Mouse (Mus musculus) lung, embryonic 16.5 days (tissue): ENCODE measurements around the gene Naa20. TPM values are rescaled to one million over a fixed set of nuclear protein-coding genes. Genes with fewer than 3 reads are reported as not detected.
"Not testable (repeated sequence)": the region's sequence is repeated elsewhere in the genome, so short reads cannot be mapped to it uniquely, and the experiment has no call there.

Source experiments
- ATAC-seq: fragments of 200-750 bp; cut with Nextera tagmentation; 2 replicates; pipeline ENCODE4 v1.8.0; 2017; ENCODE audit warnings: low read depth, mild to moderate bottlenecking, moderate library complexity
- H3K27ac ChIP-seq: fragments of 300-500 bp; sonication (generic); 2 replicates; pipeline ENCODE4 v1.5.1; 2014; ENCODE audit warnings: mild to moderate bottlenecking, control low read depth, low read length
- H3K27me3 ChIP-seq: fragments of 300-500 bp; sonication (generic); 2 replicates; pipeline ENCODE4 v1.6.1; 2014; ENCODE audit warnings: low read depth, low read length, mixed read lengths; ENCODE audit not compliant: control insufficient read depth, insufficient read depth
- H3K36me3 ChIP-seq: fragments of 300-500 bp; sonication (generic); 2 replicates; pipeline ENCODE4 v1.6.1; 2014; ENCODE audit warnings: low read length; ENCODE audit not compliant: control insufficient read depth, insufficient read depth
- H3K4me1 ChIP-seq: fragments of 300-500 bp; sonication (generic); replicated peaks from 2 replicates; pipeline ENCODE4 v1.6.1; 2014; ENCODE audit warnings: low read length, mixed read lengths; ENCODE audit not compliant: control insufficient read depth, insufficient read depth
- H3K4me2 ChIP-seq: fragments of 300-500 bp; sonication (generic); 2 replicates; pipeline ENCODE4 v1.6.1; 2014; ENCODE audit warnings: low read depth, low read length, control low read depth
- H3K4me3 ChIP-seq: fragments of 300-500 bp; sonication (generic); 2 replicates; pipeline ENCODE4 v1.5.1; 2014; ENCODE audit warnings: mild to moderate bottlenecking, low read length, control low read depth
- H3K9ac ChIP-seq: fragments of 300-500 bp; sonication (generic); 2 replicates; pipeline ENCODE4 v1.6.1; 2014; ENCODE audit warnings: low read length, control low read depth
- H3K9me3 ChIP-seq: fragments of 300-500 bp; sonication (generic); 2 replicates; pipeline ENCODE4 v1.6.1; 2016; ENCODE audit warnings: low read length; ENCODE audit not compliant: control insufficient read depth
- WGBS: fragments of 180-500 bp; shearing (Covaris S2); extraction: QIAGEN DNeasy Blood & Tissue Kit; methylation state at CpG from one replicate; pipeline ENCODE4 v1.1.7; 2014; 5-methylcytosine and 5-hydroxymethylcytosine counted together
- polyA plus RNA-seq: library from polyadenylated mRNA; unstranded; fragments of >200 nt; fragmentation: Nextera tagmentation; extraction: Ambion mirVana; gene quantifications from 2 replicates; pipeline ENCODE4 v1.2.1, GENCODE M21; 2015

Gene Naa20
- polyA plus RNA-seq, 1 experiment from 2014 or later: 152 TPM

- not testable (repeated sequence) for ATAC-seq, H3K9ac ChIP-seq
- WGBS: 67% methylated on average over 6 of the region's 8 CpGs
Observed at GRCm38 (mm10) chr2:145900318-145900717, 1.6 kb upstream of the Naa20 start.

DNA sequence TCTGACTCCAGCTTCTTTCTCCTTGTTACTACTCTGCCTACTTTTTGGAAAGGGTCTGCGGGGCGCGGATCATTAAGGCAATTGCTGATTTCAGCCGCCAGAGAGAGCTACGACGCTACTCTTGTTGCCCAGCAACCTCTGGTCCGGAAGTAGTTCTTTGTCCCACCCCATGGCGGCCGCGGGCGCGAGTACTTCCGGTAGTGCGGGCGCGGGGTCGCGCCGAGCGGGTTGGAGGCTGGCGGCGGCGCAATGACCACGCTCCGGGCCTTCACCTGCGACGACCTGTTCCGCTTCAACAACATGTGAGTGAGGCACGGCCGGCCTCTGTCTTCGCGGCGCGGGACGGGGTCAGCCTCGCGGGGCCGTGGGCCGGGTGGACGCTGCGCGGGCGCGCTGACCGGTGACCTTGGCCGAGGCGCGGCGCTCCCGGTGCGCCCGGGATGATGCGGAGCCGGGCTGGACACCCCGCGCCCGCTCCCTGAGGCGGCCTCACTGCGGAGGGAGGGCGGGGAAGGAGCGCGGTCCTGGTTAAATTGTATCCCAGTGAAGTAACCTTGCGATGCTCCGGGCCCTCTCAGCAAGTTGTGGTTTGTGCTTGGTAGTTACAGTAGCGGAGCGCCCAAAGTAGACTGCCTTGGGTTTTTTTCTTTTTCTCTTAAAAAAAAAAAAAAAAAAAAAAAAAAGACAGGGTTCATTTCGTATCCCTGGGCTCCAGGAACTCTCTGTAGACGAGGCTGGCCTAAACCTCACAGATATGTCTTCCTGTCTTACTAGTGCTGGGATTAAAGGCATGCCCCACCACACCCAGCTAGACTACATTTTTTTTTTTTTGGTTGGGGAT lies 1.4 kb downstream of the Naa20 start:
- peak overlapping the region; percentile 94 for H3K9ac ChIP-seq
- peak overlapping the region; percentile 96 for H3K4me3 ChIP-seq
- H3K36me3 ChIP-seq: peaks cover 5% of the 10 kb centered on the region
- peak overlapping the region; percentile 77 for H3K4me2 ChIP-seq
- ATAC-seq: peak; percentile 97
- H3K27me3 ChIP-seq: no peaks in the 10 kb centered on the region
- no peaks in the 10 kb centered on the region for H3K9me3 ChIP-seq
- peaks cover 16% of the 10 kb centered on the region for H3K4me1 ChIP-seq
- peak overlapping the region; percentile 81 for H3K27ac ChIP-seq
- WGBS: under 1% methylated on average over 67 of the region's 68 CpGs

More at GRCm38 (mm10) chr2:145900318-145900717, 1.6 kb upstream of the Naa20 start:
- not testable (repeated sequence) for H3K4me2 ChIP-seq, H3K27ac ChIP-seq, H3K36me3 ChIP-seq, H3K4me3 ChIP-seq, H3K27me3 ChIP-seq, H3K9me3 ChIP-seq
- H3K4me1 ChIP-seq: peaks cover 15% of the 10 kb centered on the region

DNA sequence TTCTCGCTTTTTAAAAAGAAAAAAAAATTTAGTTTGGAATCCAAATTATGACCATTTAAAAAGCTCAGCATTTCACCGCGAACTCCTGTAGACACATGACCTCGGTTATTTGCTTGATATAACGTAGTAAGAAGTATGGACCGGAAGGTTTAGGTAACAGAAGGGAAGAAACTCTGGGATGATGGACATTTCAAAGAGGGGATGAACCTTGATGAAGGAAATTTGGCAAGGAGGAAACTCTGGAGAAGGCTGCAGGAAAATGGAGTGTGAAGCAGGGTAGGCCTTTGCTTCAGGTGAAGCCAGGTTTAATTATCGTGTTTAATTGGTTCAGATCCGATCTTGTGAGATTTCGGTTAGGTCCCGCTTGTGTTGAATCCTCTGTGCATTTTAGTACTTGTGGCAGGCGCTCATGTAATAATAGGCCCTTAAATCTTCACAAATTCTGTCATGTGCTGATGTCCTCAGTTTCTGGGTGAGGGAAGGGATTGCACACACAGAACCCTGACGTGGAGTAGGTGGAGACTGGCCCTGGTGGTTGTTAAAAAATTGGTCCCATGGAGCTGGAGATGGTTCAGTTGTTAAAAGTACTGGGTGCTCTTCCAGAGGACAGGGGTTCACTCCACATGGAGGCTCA lies 2.2 kb downstream of the Naa20 start:
- Histone ChIP-seq H3K27ac (no peak overlapping the region; the same call in 1 of the 2 replicates), H3K36me3 (peaks cover 9% of the 10 kb centered on the region), H3K4me2 (peak overlapping the region; percentile 77)

DNA sequence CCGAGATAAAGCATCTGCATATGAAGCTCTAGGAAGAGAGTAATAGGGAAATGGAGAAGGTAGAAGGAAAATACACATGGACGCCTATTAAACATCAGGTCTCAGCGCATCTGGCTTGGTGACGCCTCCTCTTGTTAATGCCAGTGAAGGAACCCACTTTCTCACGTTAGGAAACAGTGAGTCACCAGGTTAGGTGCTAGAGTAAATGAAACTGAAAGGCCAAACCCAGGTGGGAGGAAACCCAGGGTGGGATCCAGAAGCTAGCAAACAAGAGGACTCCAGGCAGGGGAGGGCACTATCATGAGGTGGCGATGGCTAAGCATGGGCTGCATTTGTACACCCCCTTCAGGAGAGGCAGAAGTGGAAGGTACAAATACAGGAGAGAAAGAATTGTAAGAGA lies 3.3 kb downstream of the Naa20 start:
- Histone ChIP-seq H3K4me1 (peaks cover 16% of the 10 kb centered on the region), H3K36me3 (peaks cover 9% of the 10 kb centered on the region), H3K4me3 (no peak overlapping the region), H3K27me3 (no peaks in the 10 kb centered on the region), H3K27ac (no peak overlapping the region), H3K9ac (no peak overlapping the region), H3K4me2 (no peak overlapping the region), H3K9me3 (no peaks in the 10 kb centered on the region)
- WGBS: 78% methylated on average over 6 of the region's 6 CpGs
- no peak for ATAC-seq

More for the DNA sequence above, 2.2 kb downstream of the Naa20 start:
- Histone ChIP-seq H3K9ac (peak overlapping the region; percentile 94), H3K27me3 (no peaks in the 10 kb centered on the region), H3K9me3 (no peaks in the 10 kb centered on the region), H3K4me1 (peaks cover 16% of the 10 kb centered on the region), H3K4me3 (peak overlapping the region; percentile 96)
- WGBS: 27% methylated on average over 12 of the region's 12 CpGs
- no peak for ATAC-seq

- H3K27ac ChIP-seq, H3K27me3 ChIP-seq, H3K9ac ChIP-seq, H3K9me3 ChIP-seq, ATAC-seq, H3K4me2 ChIP-seq, H3K4me3 ChIP-seq, H3K36me3 ChIP-seq: not testable (repeated sequence)
- peaks cover 16% of the 10 kb centered on the region for H3K4me1 ChIP-seq
- WGBS: 45% methylated on average over 4 of the region's 4 CpGs
Observed at GRCm38 (mm10) chr2:145905884-145906283, 4.0 kb downstream of the Naa20 start.

GRCm38 (mm10) chr2:145920941-145921650 lies 19.2 kb downstream of the Naa20 start:
- no peaks in the 10 kb centered on the region for H3K27me3 ChIP-seq
- H3K36me3 ChIP-seq: peaks cover 54% of the 10 kb centered on the region
- ATAC-seq: no peak
- no peak overlapping the region for H3K27ac ChIP-seq
- WGBS: 83% methylated on average over 8 of the region's 8 CpGs
- H3K4me2 ChIP-seq: no peak overlapping the region
- no peak overlapping the region for H3K9ac ChIP-seq
- H3K4me3 ChIP-seq: no peak overlapping the region
- no peaks in the 10 kb centered on the region for H3K4me1 ChIP-seq
- H3K9me3 ChIP-seq: no peaks in the 10 kb centered on the region

- Histone ChIP-seq H3K36me3 (peaks cover 11% of the 10 kb centered on the region), H3K27ac (no peak within 1 kb of the TSS), H3K4me3 (peak within 1 kb of the TSS; percentile 76), H3K9me3 (no peaks in the 10 kb centered on the region), H3K4me1 (peaks cover 6% of the 10 kb centered on the region), H3K9ac (peak within 1 kb of the TSS; percentile 72), H3K4me2 (peak within 1 kb of the TSS; percentile 76), H3K27me3 (no peaks in the 10 kb centered on the region)
- peak; percentile 98 for ATAC-seq
- under 1% methylated on average over 61 of the region's 61 CpGs for WGBS
Observed at GRCm38 (mm10) chr2:145934339-145935231, 32.7 kb downstream of the Naa20 start, which contains the start of the genes Cfap61 and Crnkl1. Cfap61 (plus strand) TSS chr2:145934784. Crnkl1 (minus strand) TSS chr2:145935014.

GRCm38 (mm10) chr2:145936975-145937374 lies 35.1 kb downstream of the Naa20 start:
- H3K4me3 ChIP-seq: no peak overlapping the region
- H3K9ac ChIP-seq: no peak overlapping the region
- H3K4me1 ChIP-seq: peaks cover 6% of the 10 kb centered on the region
- 75% methylated on average over 8 of the region's 8 CpGs for WGBS
- no peaks in the 10 kb centered on the region for H3K27me3 ChIP-seq
- no peak overlapping the region for H3K27ac ChIP-seq
- ATAC-seq: no peak
- no peaks in the 10 kb centered on the region for H3K36me3 ChIP-seq
- H3K9me3 ChIP-seq: no peaks in the 10 kb centered on the region
- H3K4me2 ChIP-seq: no peak overlapping the region
